Mouse (Mus musculus) splenic B cell, adult 2 months (primary cell): ENCODE data around the gene Cmah.

Experiments used
- DNase-seq: peaks from one replicate; pipeline ENCODE4 v3.0.0-alpha.2; 2011; ENCODE audit warnings: low read depth, low spot score
- H3K27me3 ChIP-seq: 2 replicates; pipeline ENCODE4 v1.6.1; 2012; ENCODE audit warnings: mild to moderate bottlenecking, low read length, moderate library complexity, mixed read lengths; ENCODE audit not compliant: control insufficient read depth, poor library complexity, insufficient read depth, severe bottlenecking
- H3K36me3 ChIP-seq: 2 replicates; pipeline ENCODE4 v1.6.1; 2012; ENCODE audit warnings: mild to moderate bottlenecking, low read length, moderate library complexity, mixed read lengths; ENCODE audit not compliant: control insufficient read depth, poor library complexity, insufficient read depth, severe bottlenecking

Cmah gene

DNA sequence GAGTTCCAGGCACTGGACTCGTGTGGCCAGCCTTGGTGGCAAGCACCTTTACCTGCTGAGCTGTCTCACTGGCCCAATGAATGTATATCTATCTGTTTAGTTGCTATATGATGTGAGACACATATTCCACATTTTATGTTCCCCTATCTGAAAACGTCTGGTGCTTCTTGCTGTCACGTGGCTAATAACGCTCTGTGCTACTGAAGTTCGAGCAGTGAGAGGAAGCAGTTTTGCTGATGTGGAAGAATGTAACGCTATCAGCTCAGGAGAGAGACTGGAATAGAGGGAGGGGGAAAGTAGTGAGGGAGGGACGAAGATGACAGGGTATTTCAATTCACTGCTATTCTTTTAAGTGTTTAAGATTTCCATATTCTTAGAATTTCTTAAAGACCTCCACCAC is 136.6 kb downstream of the Cmah start:
- no peaks in the 10 kb centered on the region for H3K27me3 ChIP-seq
- no peak for DNase-seq

DNA sequence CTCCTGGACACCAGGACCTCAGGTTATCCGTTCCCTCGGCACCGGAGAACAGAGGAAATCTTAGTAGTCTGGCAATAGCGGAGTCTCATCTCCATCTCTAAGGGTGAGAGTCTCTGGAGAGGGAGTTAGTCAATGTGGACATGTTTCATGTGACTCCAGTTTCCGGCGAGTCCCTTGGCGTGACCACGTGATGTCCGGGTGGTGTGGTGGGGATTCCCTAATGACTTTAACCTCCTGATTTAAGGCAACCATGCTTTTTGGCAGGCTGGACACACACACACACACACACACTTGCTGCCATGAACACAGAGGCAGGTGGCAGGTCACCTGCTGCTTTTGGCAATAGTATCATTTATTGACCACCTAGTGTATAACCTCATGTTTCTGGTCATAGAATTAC is 138.8 kb downstream of the Cmah start:
- DNase-seq: no peak
- Histone ChIP-seq H3K27me3 (no peaks in the 10 kb centered on the region), H3K36me3 (peaks cover 28% of the 10 kb centered on the region)

More for the DNA sequence above, 136.6 kb downstream of the Cmah start:
- H3K36me3 ChIP-seq: peaks cover 32% of the 10 kb centered on the region

DNA sequence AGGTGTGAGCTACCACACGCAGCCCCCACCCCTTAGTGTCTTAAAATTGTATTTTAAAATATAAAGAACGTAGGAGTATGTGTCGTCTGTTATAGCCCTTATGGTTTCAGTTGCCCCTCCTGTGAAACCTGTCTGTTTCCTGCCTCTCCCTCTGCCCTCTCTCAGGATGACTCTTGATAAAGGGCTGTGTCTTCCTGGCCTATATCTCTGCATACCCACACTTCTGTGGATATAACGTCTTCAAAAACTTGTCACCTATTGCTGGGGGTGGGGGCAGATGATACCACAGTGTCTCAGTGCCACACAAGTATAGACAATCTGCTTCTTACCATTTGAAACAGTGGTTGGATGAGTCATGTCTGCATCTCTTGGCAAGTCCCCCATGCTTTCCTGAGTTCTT is 140.6 kb downstream of the Cmah start:
- DNase-seq: no peak
- H3K36me3 ChIP-seq: peaks cover 19% of the 10 kb centered on the region
- H3K27me3 ChIP-seq: no peaks in the 10 kb centered on the region

DNA sequence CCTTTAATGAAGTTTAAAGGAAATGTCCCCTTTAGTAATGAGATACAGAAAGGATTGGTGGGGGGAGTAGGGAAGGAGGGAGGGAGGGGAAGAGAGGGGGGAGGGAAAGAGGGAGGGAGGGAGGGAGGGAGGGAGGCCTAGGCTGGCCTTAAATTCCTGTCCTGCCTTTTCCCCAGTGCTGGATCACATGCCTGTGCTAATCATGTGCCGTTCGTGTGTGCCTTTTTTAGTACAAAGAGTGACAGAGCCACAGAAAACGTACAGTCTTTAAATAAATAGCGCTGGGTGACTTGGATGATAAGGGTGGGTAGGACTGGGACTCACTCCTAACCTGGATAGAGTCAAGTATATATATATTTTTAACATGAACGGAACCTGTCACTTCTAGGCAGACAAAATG is 150.4 kb downstream of the Cmah start:
- no peak for DNase-seq
- 0 out of 2 replicates have a peak, but pooled peaks cover 2% of the 10 kb centered on the region for H3K36me3 ChIP-seq
- H3K27me3 ChIP-seq: no peaks in the 10 kb centered on the region

DNA sequence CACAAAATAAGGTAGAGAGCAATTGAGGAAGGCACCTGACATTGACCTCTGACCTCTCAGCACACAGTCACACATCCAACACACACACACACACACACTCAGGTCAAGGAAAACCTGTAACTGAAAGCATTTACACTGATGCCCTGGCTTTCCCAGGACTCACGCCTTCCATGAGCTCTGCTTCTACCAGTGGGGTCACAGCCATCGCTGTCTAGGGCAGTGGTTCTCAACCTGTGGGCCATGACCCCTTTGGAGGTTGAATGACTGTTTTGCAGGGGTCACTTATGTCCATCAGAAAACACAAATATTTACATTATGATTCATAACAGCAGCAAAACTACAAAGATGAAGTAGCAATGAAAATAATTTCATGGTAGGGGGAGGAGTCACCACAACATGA is 152.3 kb downstream of the Cmah start:
- DNase-seq: no peak
- H3K36me3 ChIP-seq: 0 out of 2 replicates have a peak, but pooled peaks cover 2% of the 10 kb centered on the region
- H3K27me3 ChIP-seq: no peaks in the 10 kb centered on the region

DNA sequence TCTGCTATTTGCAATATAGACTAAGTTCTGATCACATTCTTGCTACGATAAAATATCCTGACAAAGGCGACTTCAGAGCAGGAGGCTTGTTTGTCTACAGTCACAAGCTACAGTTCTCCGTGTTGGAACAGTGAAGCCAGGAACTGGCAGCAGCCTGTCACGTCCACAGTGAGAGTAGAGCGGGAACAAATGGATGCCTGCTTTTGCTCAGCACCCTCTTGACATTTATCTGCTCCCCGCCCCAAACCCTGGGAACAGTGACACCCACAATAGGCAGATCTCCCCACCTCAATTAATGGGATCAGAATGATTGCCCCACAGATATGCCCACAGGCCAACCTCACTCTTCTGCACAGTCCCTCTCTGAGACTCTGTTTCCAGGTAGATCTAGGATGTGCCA is 153.6 kb downstream of the Cmah start:
- Histone ChIP-seq H3K36me3 (0 out of 2 replicates have a peak, but pooled peaks cover 2% of the 10 kb centered on the region), H3K27me3 (no peaks in the 10 kb centered on the region)
- DNase-seq: no peak

DNA sequence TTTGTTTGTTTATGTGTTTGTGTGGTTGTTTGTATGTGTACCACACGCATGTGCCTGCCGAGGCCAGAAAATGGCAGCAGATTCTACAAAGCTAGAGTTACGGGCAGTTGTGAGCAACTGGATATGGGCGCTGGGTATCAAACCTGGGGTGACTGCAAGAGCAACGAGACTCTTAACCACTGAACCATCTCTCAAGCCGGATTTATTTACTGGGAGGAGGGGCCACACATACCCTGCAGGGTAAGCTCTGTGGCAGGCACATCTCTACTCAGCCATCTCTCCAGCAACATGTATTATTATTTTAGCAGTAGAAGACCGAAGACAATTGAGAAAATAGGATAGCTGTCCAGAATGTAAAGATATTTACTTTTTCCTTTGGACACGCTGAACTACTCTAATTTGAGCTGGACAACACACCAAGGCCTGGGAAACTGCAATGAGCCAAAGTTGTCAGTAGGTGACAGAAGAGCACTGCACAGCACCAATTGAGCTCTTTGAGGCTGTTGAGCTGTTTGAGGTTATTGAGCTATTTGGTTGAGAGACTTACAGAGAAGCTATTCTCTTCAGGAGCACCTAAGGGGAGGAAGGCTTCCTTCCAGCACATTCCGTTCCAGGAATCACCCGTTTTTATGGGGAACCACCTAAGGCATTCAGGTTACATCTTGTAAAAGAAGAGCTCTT is 154.6 kb downstream of the Cmah start:
- Histone ChIP-seq H3K27me3 (no peaks in the 10 kb centered on the region), H3K36me3 (0 out of 2 replicates have a peak, but pooled peaks cover 2% of the 10 kb centered on the region)
- DNase-seq: peak; percentile 85

DNA sequence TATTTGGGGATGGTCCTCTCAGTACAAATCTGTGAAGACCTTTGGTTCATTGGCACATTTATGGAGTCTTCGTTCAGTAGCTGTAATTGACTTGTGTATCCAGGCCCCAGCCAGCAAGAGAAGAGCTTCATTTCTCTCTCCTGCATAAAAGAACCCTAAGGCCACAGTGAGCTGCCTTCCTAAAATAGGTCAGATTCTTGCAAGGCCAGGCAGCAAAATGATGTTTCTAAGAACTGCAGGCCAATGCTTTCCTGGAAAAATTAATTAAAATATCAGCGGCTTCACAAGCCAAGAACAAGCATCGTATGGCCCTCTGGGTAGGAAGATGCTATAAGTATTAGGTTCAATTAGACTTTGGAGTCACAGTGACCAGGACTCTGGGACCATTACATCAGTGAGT is 156.5 kb downstream of the Cmah start:
- no peaks in the 10 kb centered on the region for H3K36me3 ChIP-seq
- no peaks in the 10 kb centered on the region for H3K27me3 ChIP-seq
- no peak for DNase-seq

DNA sequence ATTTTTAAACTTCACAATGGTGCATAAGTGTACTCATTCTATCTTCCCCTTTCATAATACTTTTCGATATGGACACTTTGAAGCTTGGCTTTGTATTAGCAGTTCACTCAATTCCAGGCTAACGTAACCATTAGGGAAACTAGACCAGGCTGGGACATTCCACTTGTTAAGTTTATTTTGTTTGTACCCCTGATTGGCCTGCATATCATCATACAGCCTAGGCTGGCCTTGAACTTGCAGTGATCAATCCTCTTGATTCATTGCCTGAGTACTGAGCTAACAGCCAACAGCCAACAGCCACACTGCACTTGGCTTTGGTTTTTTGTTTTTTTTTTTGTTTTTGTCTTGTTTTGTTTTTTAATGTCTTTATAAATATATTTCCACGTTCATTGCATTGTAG is 157.6 kb downstream of the Cmah start:
- H3K27me3 ChIP-seq: no peaks in the 10 kb centered on the region
- H3K36me3 ChIP-seq: no peaks in the 10 kb centered on the region
- DNase-seq: no peak

DNA sequence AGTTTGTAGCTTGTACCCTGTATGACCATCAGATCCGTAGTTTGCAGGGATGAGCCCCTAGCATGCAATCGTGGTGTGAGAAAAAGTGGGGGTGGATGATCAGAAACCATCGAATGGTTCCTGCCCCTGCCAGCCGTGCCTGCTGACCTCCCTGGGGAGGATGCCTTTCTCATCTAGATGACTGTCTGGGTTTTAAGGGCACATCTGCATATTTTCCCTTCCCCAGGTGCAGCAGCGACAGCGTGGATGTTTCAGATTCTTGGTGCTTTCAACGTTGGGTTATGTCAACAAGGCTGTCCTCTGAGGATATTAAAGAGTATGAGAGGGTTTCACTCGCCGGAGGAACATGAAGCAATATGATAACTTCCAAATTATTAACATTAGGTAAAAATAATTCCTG is 158.8 kb downstream of the Cmah start:
- peak; percentile 79 for DNase-seq
- Histone ChIP-seq H3K27me3 (no peaks in the 10 kb centered on the region), H3K36me3 (no peaks in the 10 kb centered on the region)

DNA sequence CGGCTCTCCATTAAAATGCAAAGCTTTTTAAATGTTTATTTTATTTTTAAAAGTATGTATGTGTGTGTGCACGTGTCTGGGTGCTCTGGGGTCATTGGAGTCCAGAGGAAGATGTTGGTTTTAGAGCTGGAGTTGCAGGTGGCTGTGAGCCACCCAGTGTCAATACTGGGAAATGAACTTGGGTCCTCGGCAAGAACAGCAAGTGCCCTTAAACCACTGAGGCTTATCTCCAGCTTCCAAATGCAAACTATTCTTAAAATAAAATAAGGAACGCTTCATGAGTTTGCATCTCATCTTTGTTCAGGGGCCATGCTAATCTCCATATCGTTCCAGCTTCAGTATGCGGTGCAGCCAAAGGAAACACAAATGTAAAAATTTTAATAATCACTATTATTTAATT is 159.2 kb downstream of the Cmah start:
- H3K27me3 ChIP-seq: no peaks in the 10 kb centered on the region
- H3K36me3 ChIP-seq: no peaks in the 10 kb centered on the region
- peak; percentile 69 for DNase-seq

DNA sequence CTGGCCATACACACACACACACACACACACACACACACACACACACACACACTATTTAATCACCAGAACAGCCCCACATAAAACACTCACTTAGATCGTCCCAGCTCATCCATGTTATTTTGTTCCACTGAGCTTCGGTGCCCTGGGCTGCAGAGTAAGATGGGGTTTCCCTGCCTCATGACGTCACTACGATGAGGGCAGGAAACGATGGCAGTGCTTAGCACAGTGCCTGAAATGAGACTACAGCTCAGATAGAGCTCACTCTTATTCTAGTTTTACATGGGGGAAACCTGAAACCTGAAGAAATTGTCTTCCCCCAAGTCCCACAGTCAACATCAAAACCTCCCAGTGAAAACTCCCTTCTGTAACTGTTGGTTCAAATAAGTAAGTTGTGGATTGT is 159.9 kb downstream of the Cmah start:
- no peaks in the 10 kb centered on the region for H3K27me3 ChIP-seq
- DNase-seq: peak; percentile 91
- no peaks in the 10 kb centered on the region for H3K36me3 ChIP-seq

DNA sequence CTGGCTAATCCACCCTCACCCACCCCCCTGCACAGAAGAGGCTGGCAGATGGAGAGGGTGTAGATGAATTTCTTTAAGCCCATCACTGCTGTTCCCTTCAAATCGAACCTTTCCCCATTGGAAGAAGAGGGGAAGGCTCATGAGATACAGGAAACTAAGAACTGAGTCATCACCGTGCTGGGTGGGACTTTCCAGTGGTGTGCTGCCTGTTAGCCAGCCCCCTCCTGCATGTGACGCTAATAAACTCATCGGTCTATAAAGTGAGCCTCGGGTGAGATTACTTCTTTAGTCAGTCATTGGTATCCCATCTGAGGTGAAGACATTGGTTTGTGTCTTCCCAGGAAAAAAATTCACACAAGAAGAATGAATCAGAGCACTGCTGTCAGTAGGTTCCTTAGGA is 160.3 kb downstream of the Cmah start:
- H3K27me3 ChIP-seq: no peaks in the 10 kb centered on the region
- DNase-seq: peak; percentile 84
- no peaks in the 10 kb centered on the region for H3K36me3 ChIP-seq

DNA sequence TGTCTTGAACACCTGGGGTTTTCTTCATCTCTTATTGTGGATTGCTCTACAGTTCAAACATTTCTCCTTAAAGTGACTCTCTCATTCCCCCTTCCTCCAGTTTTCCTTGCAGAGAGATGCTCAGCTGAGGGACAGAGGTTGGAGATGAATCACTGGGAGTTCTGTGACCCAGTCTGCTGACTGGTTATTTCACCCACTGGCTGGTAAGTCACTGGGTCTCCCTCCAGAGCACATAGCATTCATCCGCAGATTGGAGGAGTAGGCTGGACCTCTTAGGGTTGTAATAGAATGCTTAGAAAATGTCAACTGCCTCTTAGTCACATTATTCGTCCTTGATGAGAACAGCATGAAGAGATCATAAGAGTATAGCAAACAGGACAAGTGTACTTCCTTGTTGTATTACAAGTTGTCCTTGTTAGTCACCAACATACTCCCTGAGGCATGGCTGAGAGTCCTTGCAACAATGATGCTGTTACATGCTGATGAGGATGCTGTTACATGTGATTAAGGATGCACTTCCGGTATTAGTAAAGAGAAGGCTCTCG is 161.4 kb downstream of the Cmah start:
- H3K36me3 ChIP-seq: no peaks in the 10 kb centered on the region
- no peaks in the 10 kb centered on the region for H3K27me3 ChIP-seq
- no peak for DNase-seq

DNA sequence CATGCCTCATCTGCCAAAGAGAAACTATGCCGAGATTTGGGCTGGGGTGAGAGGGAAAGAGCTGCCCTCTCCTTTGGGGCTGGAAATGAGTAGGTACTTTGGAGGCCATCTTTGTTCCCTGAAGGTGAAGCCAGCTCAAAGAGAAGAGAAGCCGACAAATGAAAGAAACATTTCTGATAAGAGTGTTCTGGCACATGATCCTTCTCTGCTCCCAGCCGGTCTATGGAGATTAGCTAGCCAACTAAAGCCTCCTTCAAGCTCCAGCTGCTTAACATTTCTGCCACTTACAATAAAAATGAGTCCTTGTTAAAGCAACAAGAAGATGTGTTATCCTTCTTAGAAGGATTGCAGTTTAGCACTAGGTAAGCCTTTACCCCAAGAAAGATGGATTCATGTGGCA is 162.3 kb downstream of the Cmah start:
- Histone ChIP-seq H3K36me3 (no peaks in the 10 kb centered on the region), H3K27me3 (no peaks in the 10 kb centered on the region)
- DNase-seq: no peak

DNA sequence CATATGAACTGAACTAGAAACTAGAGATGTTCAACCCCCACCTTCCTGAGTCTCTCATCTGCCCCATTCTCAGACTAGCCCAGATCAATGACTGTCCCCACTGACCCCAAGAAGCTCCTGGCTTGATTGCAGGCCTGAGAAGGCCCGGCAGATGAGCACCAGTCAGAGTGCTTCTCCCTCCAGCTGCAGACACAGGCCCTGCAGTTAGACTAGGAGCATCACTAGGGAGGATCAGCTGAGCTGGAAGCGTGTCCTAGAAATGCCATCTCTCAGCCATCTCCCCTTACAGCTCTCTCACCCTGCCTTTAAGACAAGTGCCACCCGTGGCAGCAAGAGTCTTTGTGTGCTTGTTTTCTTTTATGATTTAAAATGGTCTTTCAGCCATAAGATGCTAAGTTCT is 162.8 kb downstream of the Cmah start:
- Histone ChIP-seq H3K27me3 (no peaks in the 10 kb centered on the region), H3K36me3 (no peaks in the 10 kb centered on the region)
- no peak for DNase-seq
